Mouse (Mus musculus) megakaryocyte, embryonic 14.5 days (primary cell): Measurements from ENCODE around the gene Pafah1b2. TPM values are rescaled to one million over a fixed set of nuclear protein-coding genes. Genes with fewer than 3 reads are reported as not detected.

Source experiments
- H3K27me3 ChIP-seq: replicated peaks from 2 replicates; pipeline ENCODE3; 2012; ENCODE audit warnings: inconsistent platforms
- H3K36me3 ChIP-seq: replicated peaks from 2 replicates; pipeline ENCODE3; 2012; ENCODE audit warnings: low read length, inconsistent platforms, mixed read lengths
- H3K4me1 ChIP-seq: 2 replicates; pipeline ENCODE4 v1.6.1; 2012; ENCODE audit warnings: inconsistent platforms
- H3K4me3 ChIP-seq: replicated peaks from 2 replicates; pipeline ENCODE3; 2012; ENCODE audit warnings: moderate library complexity, mild to moderate bottlenecking, inconsistent platforms
- H3K9me3 ChIP-seq: 2 replicates; pipeline ENCODE4 v1.6.1; 2012; ENCODE audit warnings: inconsistent platforms
- FLI1 ChIP-seq: IDR thresholded peaks from 2 replicates; pipeline ENCODE4 v1.6.1; 2012; ENCODE audit warnings: low read length, inconsistent platforms, mixed read lengths
- GATA1 ChIP-seq: IDR thresholded peaks from 3 replicates; pipeline ENCODE4 v1.6.1; 2012; ENCODE audit warnings: mixed read lengths, low read length, inconsistent platforms, borderline replicate concordance
- polyA plus RNA-seq: library from polyadenylated mRNA; stranded (reverse); fragments of >175 nt; gene quantifications from 2 replicates; pipeline ENCODE4 v1.2.3, GENCODE M21; 2012; ENCODE audit warnings: low replicate concordance; ENCODE audit not compliant: insufficient read depth

Pafah1b2 gene
- polyA plus RNA-seq, 1 experiment: 72.4 TPM

DNA sequence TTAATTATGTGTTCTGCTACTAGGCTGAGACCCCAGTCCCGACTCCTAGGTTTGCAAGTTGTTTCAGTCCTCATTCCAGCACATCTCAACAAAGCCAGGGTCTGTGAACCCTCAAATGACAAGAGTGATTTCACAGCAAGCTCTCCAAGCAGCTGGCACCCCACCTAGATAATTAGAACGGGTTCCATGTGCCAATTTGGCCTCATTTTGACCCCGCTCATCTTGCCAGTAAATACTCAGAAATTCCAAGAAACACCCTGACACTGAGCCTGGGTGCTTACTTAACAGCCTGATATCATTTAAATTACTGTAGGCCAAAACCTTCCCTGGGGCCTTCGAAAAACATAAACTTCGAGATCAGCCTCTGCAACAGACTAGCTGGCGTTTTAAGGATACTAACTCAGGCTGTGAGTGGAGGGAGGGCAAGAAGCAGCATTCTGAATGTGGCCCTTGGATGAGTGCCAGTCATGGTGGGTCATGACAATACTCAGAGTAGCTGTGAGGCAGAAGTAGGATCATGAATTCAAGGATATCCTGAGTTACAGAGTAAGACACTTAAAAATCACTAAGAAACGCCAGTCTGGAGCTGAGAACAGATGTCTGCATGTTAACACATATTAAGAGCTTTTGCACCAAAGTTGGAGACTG is 54.3 kb downstream of the Pafah1b2 start:
- Histone ChIP-seq H3K36me3 (peaks cover 44% of the 10 kb centered on the region), H3K9me3 (no peaks in the 10 kb centered on the region), H3K4me3 (no peak overlapping the region), H3K27me3 (no peaks in the 10 kb centered on the region), H3K4me1 (peaks cover 44% of the 10 kb centered on the region)
- TF ChIP-seq GATA1 (no peak), FLI1 (no peak)

DNA sequence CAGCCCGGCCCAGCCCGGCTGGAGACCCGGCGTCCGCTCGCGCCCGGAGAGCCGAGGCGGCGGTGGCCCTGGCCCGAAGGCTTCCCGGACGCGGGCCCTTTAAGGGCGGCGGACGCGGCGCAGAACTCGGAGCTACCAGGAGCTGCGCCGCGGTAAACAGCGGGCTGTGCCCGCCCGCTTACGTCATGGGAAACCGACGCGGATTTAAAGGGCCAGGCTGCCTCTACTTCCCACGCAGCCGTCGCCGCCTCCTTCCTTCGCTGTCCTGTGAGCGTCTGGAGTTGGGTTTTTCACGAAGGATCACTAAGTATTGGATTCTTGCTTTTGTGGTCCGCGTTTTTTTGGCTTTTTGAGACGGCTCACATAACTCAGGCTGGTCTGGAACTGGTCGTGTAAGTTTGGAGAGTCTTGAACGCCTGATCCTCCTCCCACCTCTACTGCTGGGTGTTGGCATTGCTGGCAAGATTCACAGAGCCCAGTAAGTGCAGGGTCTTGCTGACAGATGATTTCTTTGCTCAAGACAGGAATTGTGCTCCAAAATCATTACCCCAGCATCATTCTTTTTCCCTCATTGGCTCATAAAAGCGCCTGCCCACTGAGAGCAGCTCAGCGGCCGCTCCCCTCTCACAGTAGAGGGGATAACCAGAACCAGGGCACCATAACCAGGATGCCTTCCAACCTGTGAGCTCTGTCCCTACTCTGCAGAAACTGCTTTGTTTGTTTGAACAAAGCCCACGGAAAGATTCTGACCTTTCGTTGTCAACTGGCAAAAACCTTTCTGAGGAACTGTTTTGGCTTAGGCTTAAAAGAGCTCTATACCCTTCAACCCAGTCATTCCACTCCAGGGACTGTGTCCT is 57.2 kb downstream of the Pafah1b2 start, which contains the start of gene Sidt2:
Gene Sidt2, minus strand, starts transcription at position 152 of the 857 bp plus-strand sequence.
- peaks cover 38% of the 10 kb centered on the region for H3K4me1 ChIP-seq
- peak within 1 kb of the TSS; percentile 99 for H3K4me3 ChIP-seq
- H3K27me3 ChIP-seq: no peaks in the 10 kb centered on the region
- peaks cover 44% of the 10 kb centered on the region for H3K36me3 ChIP-seq
- no peaks in the 10 kb centered on the region for H3K9me3 ChIP-seq
- TF ChIP-seq GATA1: no peak

DNA sequence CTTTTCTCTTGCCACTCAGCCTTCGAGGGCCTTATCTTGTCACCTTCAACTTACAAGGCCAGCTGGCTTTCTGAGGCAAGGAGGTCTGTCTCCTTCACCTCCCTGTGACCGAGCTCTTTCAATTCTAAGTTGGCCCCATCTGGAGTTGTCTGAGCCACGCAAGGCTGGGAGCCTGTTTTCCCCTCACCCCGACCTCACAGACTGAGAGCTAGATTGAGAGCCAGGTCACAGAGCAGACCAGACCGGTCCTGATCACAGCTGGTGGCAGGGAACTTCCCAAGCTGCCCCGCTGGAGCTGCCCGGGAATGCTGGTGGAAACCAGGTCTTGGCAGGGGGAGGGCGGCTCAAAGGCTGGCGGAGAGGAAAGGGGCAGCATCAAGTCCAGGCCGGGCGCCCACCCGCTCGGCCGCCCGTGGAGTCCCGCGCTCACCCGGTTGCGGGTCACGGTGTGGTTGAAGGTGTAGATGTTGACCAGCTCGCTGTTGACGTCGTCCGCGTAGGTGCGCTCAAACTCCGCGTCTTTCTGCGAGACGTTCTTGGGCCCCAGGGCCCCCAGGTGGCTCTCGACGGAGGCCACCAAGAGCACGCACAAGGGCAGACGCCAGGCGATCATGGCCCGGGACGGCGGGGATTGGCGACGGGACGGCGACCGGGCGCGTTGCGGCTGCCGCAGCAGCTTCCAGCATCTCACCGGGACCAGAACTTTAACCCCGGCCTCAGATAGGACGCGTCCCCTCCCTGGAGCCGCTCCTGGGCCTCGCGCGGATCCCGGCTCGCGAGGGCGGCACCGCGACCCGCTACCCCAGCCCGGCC is 58.0 kb downstream of the Pafah1b2 start:
- Histone ChIP-seq H3K4me3 (peak overlapping the region; percentile 99), H3K9me3 (no peaks in the 10 kb centered on the region), H3K4me1 (peaks cover 32% of the 10 kb centered on the region), H3K36me3 (peaks cover 45% of the 10 kb centered on the region), H3K27me3 (no peaks in the 10 kb centered on the region)
- TF ChIP-seq FLI1: no peak
- TF ChIP-seq GATA1: no peak

DNA sequence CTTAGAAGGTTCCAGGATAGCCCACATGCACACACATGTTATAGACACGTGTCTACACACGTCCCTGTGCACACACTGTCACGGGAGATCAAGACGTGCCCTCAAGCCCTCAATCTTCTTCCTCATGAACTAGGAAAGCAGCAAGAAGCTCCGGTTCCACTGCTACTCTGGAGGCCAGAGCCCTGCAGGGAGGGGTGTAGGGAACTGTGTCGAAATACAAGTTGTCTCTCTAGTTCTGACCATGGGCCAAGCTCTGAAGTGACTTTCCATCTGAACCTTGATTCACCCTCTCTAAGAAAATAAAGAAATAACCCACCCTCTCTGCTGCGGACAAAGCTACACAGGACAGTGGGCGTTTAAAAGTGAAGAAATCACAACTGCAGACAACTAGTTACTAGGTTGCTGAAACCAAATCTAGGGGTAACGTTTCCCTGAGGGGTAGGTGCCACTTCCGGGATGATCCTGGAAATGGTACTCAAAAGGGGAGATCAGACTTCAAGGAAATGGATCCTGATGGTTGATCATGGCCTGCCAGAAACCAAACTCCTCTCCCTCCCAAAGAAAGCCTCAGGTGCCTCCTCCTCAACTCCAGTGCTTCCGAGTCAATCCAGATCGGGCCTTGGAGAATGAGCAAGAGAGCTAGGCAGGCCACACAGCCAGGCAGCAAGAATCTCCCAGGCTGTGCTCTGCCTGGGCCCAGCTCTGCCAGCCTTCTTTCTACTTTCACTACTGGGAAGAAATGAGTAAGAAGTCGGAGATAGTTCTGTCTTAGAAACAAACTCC is 58.8 kb downstream of the Pafah1b2 start:
- peak overlapping the region; percentile 99 for H3K4me3 ChIP-seq
- H3K4me1 ChIP-seq: peaks cover 32% of the 10 kb centered on the region
- H3K27me3 ChIP-seq: no peaks in the 10 kb centered on the region
- H3K36me3 ChIP-seq: peaks cover 47% of the 10 kb centered on the region
- H3K9me3 ChIP-seq: no peaks in the 10 kb centered on the region
- TF ChIP-seq FLI1 (no peak), GATA1 (no peak)

DNA sequence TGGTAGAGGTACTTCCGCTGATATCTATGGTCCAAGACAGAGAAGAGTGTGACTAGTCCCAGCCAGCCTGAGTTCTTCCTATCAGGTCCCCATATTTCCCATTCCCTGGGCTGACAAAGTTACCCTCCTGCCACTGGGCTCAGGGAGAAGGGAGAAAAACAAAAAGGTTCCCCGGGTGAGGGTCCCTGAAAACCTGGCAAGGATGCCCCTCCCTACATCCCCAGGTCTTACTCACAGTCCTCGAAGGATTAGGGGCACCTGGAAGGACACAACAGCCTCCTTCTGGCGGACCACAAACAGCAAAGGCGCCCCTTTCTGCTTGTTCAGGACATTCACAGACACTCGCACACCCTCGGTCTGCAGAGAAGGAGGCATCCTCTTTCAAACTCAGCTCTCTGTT is 59.6 kb downstream of the Pafah1b2 start:
- H3K9me3 ChIP-seq: no peaks in the 10 kb centered on the region
- H3K4me3 ChIP-seq: peak overlapping the region; percentile 99
- peaks cover 32% of the 10 kb centered on the region for H3K4me1 ChIP-seq
- TF ChIP-seq GATA1: no peak
- no peak for TF ChIP-seq FLI1
- H3K27me3 ChIP-seq: no peaks in the 10 kb centered on the region
- peaks cover 54% of the 10 kb centered on the region for H3K36me3 ChIP-seq

DNA sequence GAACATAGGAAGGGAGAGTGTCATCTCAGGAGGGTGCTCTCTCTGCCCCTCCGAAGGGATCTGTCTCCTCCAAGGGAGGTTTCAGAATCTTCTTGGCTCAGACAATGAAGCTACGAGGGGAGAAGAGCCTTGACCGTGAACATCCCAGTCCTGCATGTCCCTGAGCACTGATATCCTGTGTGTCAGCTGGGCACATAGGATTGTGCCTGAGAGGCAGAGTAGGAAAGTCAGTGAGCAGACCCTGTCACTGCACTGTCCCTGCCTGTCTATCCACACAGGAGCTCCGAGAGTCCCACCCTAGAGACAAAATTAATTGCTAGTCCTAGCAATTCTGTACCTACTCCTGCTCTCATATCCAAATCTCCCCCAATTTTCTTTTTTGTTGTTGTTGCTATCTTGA is 60.4 kb downstream of the Pafah1b2 start:
- TF ChIP-seq FLI1 (no peak), GATA1 (no peak)
- peak overlapping the region; percentile 48 for H3K4me3 ChIP-seq
- H3K4me1 ChIP-seq: peaks cover 34% of the 10 kb centered on the region
- no peaks in the 10 kb centered on the region for H3K27me3 ChIP-seq
- no peaks in the 10 kb centered on the region for H3K9me3 ChIP-seq
- peaks cover 63% of the 10 kb centered on the region for H3K36me3 ChIP-seq

DNA sequence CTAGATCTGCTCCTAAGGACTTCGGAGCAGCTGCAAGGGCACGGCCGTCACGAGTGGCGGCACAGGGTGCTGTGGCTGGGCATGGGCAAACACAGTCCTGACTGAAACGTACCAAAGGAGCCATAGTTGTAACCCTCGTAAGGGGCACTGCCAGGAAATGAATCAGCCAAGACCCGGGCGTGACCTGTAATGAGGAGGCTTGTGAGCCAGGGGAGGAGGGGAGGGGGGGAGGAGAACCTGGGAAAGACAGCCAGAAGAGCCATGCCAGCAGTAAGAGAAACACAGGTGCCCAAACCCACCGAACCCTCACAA is 65.7 kb downstream of the Pafah1b2 start:
- TF ChIP-seq GATA1 (no peak), FLI1 (no peak)
- Histone ChIP-seq H3K27me3 (peaks cover 2% of the 10 kb centered on the region), H3K4me3 (no peak overlapping the region), H3K9me3 (no peaks in the 10 kb centered on the region), H3K36me3 (peaks cover 96% of the 10 kb centered on the region), H3K4me1 (peaks cover 36% of the 10 kb centered on the region)

DNA sequence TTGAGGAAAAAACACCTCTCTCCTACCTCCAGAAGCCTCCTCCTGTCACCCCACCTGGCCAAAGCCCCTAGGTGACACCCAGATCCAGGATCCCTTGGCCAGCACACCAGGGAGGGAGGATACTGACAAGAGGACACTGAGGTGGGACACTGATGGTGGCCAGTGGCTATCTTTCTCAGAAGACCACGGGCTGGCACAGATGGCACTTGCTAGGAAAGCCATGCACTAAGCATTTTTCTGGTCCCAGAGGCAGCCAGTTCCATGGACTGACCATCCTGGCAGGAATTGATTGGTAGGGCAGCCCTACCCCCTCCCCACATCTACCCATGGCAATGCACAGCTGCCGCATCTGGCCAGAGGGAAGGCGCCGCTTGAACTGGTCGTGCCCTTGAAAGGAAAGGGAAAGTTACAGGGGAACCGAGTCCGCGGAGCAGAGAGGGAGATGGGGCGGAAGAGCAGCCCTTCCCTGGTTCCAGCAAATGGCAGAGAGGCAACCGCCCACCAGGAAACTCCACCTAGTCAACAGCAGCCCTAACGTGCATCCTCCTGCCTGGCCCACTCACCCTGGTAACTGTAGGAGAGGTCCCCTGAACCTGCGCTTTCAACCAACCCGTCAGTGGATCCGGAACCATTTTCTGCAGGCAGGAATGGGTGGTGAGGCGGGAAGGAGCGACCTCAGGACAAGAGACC is 66.2 kb downstream of the Pafah1b2 start:
- Histone ChIP-seq H3K4me3 (no peak overlapping the region), H3K36me3 (peaks cover 96% of the 10 kb centered on the region), H3K4me1 (peaks cover 36% of the 10 kb centered on the region), H3K9me3 (no peaks in the 10 kb centered on the region), H3K27me3 (peaks cover 2% of the 10 kb centered on the region)
- TF ChIP-seq GATA1: no peak
- TF ChIP-seq FLI1: no peak

DNA sequence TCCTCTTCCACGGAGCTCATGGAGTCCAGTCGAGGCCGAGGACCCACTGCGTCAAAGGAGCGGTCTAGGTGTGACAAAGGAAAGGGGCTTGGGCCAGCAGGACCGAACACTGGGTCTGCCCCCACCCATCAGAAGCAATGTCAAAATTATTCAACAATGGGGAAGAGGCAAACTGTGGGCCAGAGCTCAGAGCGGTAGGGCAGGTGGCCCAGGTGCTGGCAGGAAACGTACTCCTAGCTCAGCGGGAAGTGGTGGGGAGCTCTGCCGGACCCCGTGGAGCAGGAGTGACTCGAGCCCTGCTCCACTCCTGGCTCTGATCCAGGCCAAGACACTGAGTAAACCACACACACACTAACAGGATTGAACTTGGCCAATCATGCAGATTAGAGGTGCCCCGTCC is 66.8 kb downstream of the Pafah1b2 start:
- peaks cover 2% of the 10 kb centered on the region for H3K27me3 ChIP-seq
- H3K4me1 ChIP-seq: peaks cover 36% of the 10 kb centered on the region
- peaks cover 99% of the 10 kb centered on the region for H3K36me3 ChIP-seq
- no peak for TF ChIP-seq FLI1
- TF ChIP-seq GATA1: no peak
- no peak overlapping the region for H3K4me3 ChIP-seq
- H3K9me3 ChIP-seq: no peaks in the 10 kb centered on the region
